Mouse (Mus musculus) T-helper 17 cell (primary cell): ENCODE measurements around the gene Dgkb.

Experiments used
- in situ Hi-C, 2 experiments: fragments of 300-600 bp; cut with MboI, MseI; formaldehyde crosslinking; loops; 1 replicate in 1 of 2; 2 replicates in 1 of 2; pipeline ENCODE4 v1.15.1; 2025; ENCODE audit warnings: high pct_unique_total_duplicates in 2 of 2

The Dgkb gene

GRCm38 (mm10) chr12:38586368-38586865, 768.9 kb downstream of the Dgkb start:
- in situ Hi-C loops = no loop called here

GRCm38 (mm10) chr12:38589951-38590350, 772.4 kb downstream of the Dgkb start:
- in situ Hi-C loops = no loop called here

GRCm38 (mm10) chr12:38593653-38594052, 776.1 kb downstream of the Dgkb start:
- in situ Hi-C loops = no loop called here

- in situ Hi-C loops = no loop called here
Measured at GRCm38 (mm10) chr12:38594055-38594454, 776.5 kb downstream of the Dgkb start.

GRCm38 (mm10) chr12:38596416-38597062, 779.0 kb downstream of the Dgkb start:
- in situ Hi-C loops = no loop called here

- in situ Hi-C loops = no loop called here
Measured at GRCm38 (mm10) chr12:38598096-38598495, 780.6 kb downstream of the Dgkb start.

GRCm38 (mm10) chr12:38600165-38600845, 782.8 kb downstream of the Dgkb start:
- in situ Hi-C loops = no loop called here

GRCm38 (mm10) chr12:38608104-38608503, 790.6 kb downstream of the Dgkb start:
- in situ Hi-C loops = no loop called here

GRCm38 (mm10) chr12:38668265-38668664, 850.7 kb downstream of the Dgkb start:
- in situ Hi-C loops = no loop called here
